Mouse (Mus musculus) monocyte, adult 59 days (primary cell): ENCODE results near the gene Eci3. TPM values are rescaled to one million over a fixed set of nuclear protein-coding genes. Genes with fewer than 3 reads are reported as not detected.

Source experiments
- total RNA-seq, 2 experiments: library from RNA; stranded (reverse); gene quantifications; one replicate each; pipeline ENCODE4 v1.2.4; 2023

Eci3 gene
- not detected for total RNA-seq

GRCm38 (mm10) chr13:34963511-34964397 is at the start of gene Eci3:
Gene Eci3, minus strand, starts transcription at chr13:34963810.

GRCm38 (mm10) chr13:34924210-34924609 is 39.4 kb downstream of the Eci3 start, which contains the start of the genes Fam217a and 4933417A18Rik:
Gene Fam217a, minus strand, starts transcription at chr13:34924310.
Gene 4933417A18Rik, plus strand, starts transcription at chr13:34924409.

Other genes starting within 250 kb of the Eci3 start
- gene Fam50b, start 229.0 kb downstream of the Eci3 start, total RNA-seq = not detected
- 100 to 1,000 TPM; 102 to 123 TPM for gene Prpf4b, start 88.5 kb downstream of the Eci3 start, total RNA-seq
- not detected for gene Fam217a, start 39.5 kb downstream of the Eci3 start, total RNA-seq
- gene 4933417A18Rik, start 39.4 kb downstream of the Eci3 start, total RNA-seq = not detected
- gene Eci2, start 63.3 kb upstream of the Eci3 start, total RNA-seq = 10 to 100 TPM; 28.9 to 34.0 TPM